Mouse (Mus musculus): ENCODE measurements around the gene Sgpp1. TPM values are rescaled to one million over a fixed set of nuclear protein-coding genes. Genes with fewer than 3 reads are reported as not detected.

Sgpp1 gene
- total RNA-seq, 1 experiment from 2014 or later: 56.4 TPM

Other genes starting within 250 kb of the Sgpp1 start
- 18.1 to 30.8 TPM (median 25.0 TPM) in 3 replicates for gene Ppp2r5e, start 139.5 kb downstream of the Sgpp1 start, total RNA-seq (2017)
- gene Wdr89, start 66.2 kb downstream of the Sgpp1 start, total RNA-seq (2017): 11.4 to 18.1 TPM (median 16.3 TPM) in 3 replicates
- gene Syne2, start 82.4 kb upstream of the Sgpp1 start, total RNA-seq (2017): 17.7 to 27.1 TPM (median 22.0 TPM) in 3 replicates

Data from monocyte, adult 5-6 weeks (primary cell).